Mouse (Mus musculus) hindlimb bud, embryonic 11.5 days (tissue): ENCODE measurements around the gene Cntrl.

Source experiments
- DNase-seq: peaks from one replicate; pipeline ENCODE4 v3.0.0-alpha.2; 2012; ENCODE audit warnings: low read depth, low spot score; ENCODE audit errors: extremely low spot score

Cntrl gene

GRCm38 (mm10) chr2:35216701-35217100 is 107.4 kb downstream of the Cntrl start:
- no peak for DNase-seq

- no peak for DNase-seq
Observed at GRCm38 (mm10) chr2:35218736-35219135, 109.4 kb downstream of the Cntrl start.

GRCm38 (mm10) chr2:35222822-35223391 is 113.6 kb downstream of the Cntrl start:
- no peak for DNase-seq

GRCm38 (mm10) chr2:35224285-35224684 is 115.0 kb downstream of the Cntrl start:
- DNase-seq: no peak

- no peak for DNase-seq
Observed at GRCm38 (mm10) chr2:35228145-35228544, 118.9 kb downstream of the Cntrl start.
